Mouse (Mus musculus) megakaryocyte progenitor cell, adult 5-6 weeks (primary cell): ENCODE measurements at regions not wholly inside any gene's neighbourhood (a gene's known extent, or its start where the extent isn't known, plus 50 kb on each side); places are given as distances from the start of the nearest gene placed in this dataset.

Experiments
- ATAC-seq: replicated peaks from 2 replicates; pipeline ENCODE4 v1.8.0; 2016; ENCODE audit warnings: mild to moderate bottlenecking, moderate TSS enrichment, inconsistent platforms; ENCODE audit not compliant: poor library complexity

DNA sequence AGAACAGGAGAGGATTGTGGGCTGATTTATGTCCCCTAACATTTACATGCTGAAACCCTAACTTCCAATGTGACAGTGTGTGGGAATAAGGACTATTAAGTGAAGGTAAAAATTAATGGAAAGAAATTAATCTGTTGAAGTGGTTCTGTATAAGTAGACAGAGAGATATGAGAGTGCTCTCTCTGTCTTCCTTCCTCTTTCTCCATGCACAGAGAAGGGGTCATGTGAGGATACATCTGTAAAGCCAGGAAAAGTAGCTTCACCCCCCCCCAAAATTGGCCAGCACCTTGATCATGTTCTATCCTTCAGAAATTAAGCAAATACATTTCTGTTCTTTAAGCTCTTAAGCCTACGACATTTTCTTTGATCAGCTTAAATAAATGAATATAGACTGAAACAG lies 268.6 kb upstream of the Ccdc54 start:
- no peak for ATAC-seq

DNA sequence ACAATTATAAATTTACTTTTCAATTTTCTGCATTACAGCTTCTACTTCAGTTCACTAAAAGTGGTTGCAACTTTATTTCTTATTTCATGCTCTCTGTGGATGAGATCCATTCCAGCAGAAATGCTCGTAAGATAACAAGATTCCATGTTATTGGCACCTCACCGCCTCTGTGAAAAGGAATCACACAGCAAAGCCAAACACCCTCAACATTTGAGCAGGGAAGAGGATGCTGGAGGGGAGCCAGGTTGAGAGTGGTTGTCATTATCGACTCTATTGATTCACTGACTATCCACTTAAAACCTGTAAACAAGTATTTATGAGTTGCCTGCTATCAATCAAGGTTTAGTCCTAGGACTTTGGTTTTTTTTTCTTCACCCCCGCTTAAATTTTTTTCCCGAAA lies 261.1 kb upstream of the Ccdc54 start:
- ATAC-seq: no peak

GRCm38 (mm10) chr16:50847693-50848092 lies 256.7 kb upstream of the Ccdc54 start:
- no peak for ATAC-seq

GRCm38 (mm10) chr16:50846505-50846904 lies 255.6 kb upstream of the Ccdc54 start:
- no peak for ATAC-seq

DNA sequence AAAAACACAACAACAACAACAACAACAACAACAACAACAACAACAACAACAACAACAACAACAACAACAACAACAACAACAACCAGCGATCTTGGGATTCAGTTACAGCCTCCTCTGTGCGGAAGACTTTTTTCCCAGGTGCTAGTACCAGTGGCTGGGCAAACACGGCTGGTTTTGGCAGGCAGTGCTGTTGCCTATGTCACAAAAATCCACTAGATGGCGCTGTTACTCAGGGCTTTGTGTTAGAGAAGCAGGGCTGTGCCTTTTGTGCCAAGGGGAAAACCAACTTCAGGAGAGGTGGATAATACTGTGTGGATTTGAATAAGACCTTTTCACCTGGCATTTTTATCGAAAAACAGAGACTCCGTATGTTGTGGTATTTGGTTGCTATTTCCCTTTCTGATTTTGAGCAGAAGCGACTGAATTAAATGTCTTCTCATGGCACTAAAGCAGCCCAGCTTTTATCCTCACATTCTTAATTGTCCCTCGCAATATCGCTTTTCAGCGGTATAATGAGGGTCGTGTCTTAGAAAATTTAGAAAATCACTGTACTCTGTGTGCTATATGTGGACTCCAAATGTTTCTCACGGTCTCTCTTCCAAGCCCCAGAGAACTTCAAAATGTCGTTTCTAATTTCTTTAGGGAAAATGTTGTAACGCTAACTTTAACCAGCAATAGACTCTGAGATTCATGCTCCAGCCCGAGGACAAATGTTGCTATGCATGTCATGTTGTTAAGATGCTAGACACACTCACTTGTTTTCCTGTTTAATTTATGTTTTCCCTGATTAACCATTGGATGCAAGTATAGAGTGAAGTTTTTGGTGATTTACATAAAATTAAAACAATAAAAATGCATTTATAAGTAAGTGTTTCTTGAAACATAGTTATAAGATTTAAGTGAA lies 251.0 kb upstream of the Ccdc54 start:
- ATAC-seq: peak; percentile 93

- no peak for ATAC-seq
Measured at GRCm38 (mm10) chr16:50841205-50841604, 250.3 kb upstream of the Ccdc54 start.

- 0 out of 2 replicates have a peak, but pooled peaks have one; percentile 15 for ATAC-seq
Measured at GRCm38 (mm10) chr16:50839665-50840064, 248.7 kb upstream of the Ccdc54 start.

DNA sequence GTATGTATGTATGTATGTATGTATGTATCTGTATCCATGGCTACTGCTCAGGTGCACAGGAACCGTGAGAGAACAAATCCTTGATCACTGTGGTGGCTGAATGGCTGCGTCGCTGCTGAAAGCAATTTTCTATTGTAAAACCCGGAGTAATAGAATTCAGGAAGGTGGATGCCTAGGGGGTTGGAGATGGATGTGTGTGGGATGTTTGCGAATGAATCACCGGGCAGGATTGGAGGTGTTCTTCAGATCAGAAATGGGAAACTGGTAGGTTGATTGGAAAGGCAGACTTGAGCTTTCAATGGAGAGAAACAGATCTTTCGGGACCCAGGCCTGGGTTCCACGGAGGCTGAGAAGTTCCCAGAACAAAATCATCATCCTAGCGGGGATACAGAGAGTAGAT lies 246.5 kb upstream of the Ccdc54 start:
- no peak for ATAC-seq

DNA sequence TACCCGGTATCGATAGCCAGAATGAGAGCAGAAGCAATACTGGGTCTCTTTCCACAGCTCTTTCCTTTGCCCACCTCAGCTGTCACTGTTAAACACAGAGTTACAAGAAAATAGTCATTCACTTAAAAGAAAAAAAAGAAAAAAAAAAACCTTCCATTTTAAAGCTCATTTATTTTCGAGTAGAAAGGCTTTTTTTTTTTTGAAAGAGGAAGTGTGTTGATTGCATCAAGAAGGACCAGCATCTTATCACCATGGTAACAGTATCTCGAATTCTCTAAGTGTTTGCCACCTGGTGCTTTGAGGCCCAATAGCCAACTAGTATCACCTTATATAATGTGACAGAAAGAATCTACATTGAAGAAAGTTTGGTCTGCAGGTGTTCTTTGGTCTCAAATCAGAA lies 245.5 kb upstream of the Ccdc54 start:
- ATAC-seq: no peak

GRCm38 (mm10) chr16:50833357-50833756 lies 242.4 kb upstream of the Ccdc54 start:
- ATAC-seq: no peak

DNA sequence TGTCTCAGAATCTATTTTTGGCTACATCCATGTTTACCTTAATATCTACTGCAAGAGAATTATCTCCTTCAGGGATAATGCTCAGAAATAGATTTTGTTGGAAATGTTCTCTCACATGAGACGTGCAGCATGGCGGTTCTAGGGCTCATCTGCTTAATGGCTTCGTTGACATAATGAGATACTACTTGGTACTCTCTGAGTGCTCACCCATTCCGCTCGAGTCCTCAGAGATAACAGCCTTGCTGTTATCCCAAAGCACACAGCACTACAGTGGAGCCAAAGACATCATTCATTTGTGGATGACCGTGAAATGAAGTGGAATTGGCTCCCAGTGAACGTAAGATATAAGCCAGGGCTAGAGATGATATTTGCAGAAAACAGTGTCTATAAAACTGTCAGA lies 231.4 kb upstream of the Ccdc54 start:
- no peak for ATAC-seq

- ATAC-seq: no peak
Measured at GRCm38 (mm10) chr16:50814626-50815025, 223.7 kb upstream of the Ccdc54 start.

DNA sequence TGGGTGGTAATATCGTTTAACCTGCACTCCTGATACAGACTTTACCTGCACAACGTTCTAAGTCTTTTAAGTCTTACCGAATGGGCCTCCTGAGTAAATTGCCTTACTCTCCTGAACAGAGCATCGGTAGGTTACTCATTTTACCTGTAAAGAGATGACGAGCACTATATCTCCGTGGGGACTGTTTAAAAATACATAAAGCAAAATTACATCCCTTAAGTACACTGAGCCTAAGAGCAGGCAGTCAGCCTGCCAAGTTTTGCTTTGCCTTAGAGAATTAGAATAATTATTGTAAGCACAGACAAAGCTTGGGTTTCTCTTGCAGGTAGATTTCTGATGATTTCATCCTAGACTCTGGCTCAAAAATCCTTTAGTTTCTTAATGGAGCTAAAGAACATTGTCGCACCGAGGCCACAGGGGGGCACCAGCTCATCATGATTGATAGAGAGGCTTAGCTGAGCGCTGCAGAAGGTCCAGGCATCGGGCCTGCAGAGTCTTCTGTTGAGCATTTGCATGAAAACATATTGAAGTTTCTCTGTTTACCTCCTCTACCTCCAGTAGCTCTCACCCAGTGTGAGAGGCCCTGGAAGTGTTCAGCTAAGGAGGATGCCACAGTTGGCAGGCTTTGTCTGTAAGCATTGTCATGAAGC lies 208.3 kb upstream of the Ccdc54 start:
- ATAC-seq: peak; percentile 88

- ATAC-seq: no peak
Measured at GRCm38 (mm10) chr16:50798095-50798494, 207.1 kb upstream of the Ccdc54 start.

DNA sequence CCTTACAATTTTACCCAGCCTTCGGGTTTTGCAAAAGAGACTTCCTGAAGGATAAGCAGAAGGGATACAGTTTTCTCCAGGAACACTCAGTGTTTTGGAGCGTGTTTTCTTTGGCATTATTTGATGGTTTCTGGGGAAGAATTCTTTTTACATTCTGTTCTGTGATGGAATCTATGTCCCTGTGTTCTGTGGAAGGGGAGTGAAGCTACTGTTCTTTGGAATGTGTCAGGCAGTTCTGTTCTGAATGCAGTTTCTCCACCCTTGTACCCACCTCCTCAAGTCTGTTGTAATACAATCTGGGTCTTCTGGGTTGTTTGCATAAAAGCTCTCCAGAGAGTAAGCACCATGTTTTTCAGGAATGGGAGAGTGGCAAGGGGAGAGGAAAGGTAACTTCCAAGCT lies 202.0 kb upstream of the Ccdc54 start:
- ATAC-seq: no peak

- ATAC-seq: no peak
Measured at GRCm38 (mm10) chr16:50792506-50792905, 201.6 kb upstream of the Ccdc54 start.

- no peak for ATAC-seq
Measured at GRCm38 (mm10) chr16:50788702-50789101, 197.7 kb upstream of the Ccdc54 start.

DNA sequence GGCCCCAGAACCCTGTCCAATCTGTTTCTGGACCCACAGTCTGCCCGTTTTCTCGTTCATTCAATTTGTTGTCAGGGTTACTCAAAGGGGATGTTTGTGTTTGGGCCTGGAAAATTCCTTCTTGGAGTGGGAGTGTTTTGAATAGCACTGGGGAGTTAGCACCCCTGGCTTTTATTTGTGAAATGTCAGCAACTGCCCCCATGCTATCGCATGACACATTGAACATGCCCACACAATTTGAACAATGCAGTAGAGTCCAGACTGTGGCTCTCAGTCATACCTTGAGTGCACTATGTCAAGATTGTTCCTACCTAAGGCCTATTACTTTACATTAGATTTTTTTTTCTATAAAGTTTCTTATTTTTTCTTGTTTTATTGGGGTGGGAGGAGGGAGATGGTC lies 195.2 kb upstream of the Ccdc54 start:
- no peak for ATAC-seq

GRCm38 (mm10) chr16:50785384-50785783 lies 194.4 kb upstream of the Ccdc54 start:
- ATAC-seq: no peak

DNA sequence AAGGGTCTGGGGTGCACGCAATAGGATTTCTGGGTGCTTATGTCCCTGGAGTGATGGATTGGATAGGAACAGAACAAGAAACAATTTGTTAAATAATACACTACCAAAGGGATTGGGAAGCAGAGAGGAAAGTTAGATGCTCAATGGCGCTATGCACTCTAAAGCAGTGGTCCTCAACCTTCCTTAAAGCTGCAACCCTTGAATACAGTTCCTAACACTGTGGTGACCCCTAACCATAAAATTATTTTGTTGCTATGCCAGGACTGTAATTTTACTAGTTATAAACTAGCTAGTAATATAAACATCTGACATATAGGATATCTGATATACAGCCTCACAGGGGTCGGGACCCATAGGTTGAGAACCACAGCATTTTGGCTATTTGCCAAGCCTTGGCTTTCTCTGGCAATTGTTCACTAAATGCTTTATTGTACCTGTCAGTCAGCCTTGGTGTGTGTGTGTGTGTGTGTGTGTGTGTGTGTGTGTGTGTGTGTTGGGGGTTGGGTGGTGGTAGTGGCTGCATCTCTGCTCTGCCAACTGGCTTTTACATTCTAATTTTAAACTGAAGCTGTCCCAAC lies 193.8 kb upstream of the Ccdc54 start:
- no peak for ATAC-seq

GRCm38 (mm10) chr16:50783784-50784650 lies 193.1 kb upstream of the Ccdc54 start:
- ATAC-seq: no peak
